Mouse (Mus musculus) midbrain, embryonic 16.5 days (tissue): Measurements from ENCODE around the gene Cars2. TPM values are rescaled to one million over a fixed set of nuclear protein-coding genes. Genes with fewer than 3 reads are reported as not detected.

Experiments used
- ATAC-seq: fragments of 200-750 bp; cut with Nextera tagmentation; 2 replicates; pipeline ENCODE4 v1.8.0; 2017; ENCODE audit warnings: moderate TSS enrichment
- H3K27ac ChIP-seq: fragments of 300-500 bp; sonication (generic); 2 replicates; pipeline ENCODE4 v1.5.1; 2014; ENCODE audit warnings: mild to moderate bottlenecking, low read length, mixed read lengths
- H3K27me3 ChIP-seq: fragments of 300-500 bp; sonication (generic); 2 replicates; pipeline ENCODE4 v1.6.1; 2014; ENCODE audit warnings: low read depth, low read length, mixed read lengths; ENCODE audit not compliant: control insufficient read depth, insufficient read depth
- H3K36me3 ChIP-seq: fragments of 300-500 bp; sonication (generic); 2 replicates; pipeline ENCODE4 v1.6.1; 2014; ENCODE audit warnings: mild to moderate bottlenecking, low read length, moderate library complexity, mixed read lengths; ENCODE audit not compliant: control insufficient read depth, insufficient read depth
- H3K4me1 ChIP-seq: fragments of 300-500 bp; sonication (generic); 2 replicates; pipeline ENCODE4 v1.6.1; 2014; ENCODE audit warnings: mild to moderate bottlenecking, low read length, mixed read lengths; ENCODE audit not compliant: control insufficient read depth, insufficient read depth
- H3K4me2 ChIP-seq: fragments of 300-500 bp; sonication (generic); 2 replicates; pipeline ENCODE4 v1.6.1; 2014; ENCODE audit warnings: mild to moderate bottlenecking, low read length, mixed read lengths
- H3K4me3 ChIP-seq: fragments of 300-500 bp; sonication (generic); 2 replicates; pipeline ENCODE4 v1.5.1; 2014; ENCODE audit warnings: low read depth, mild to moderate bottlenecking, low read length, moderate library complexity, mixed read lengths
- H3K9ac ChIP-seq: fragments of 300-500 bp; sonication (generic); 2 replicates; pipeline ENCODE4 v1.6.1; 2014; ENCODE audit warnings: low read depth, low read length, mixed read lengths
- H3K9me3 ChIP-seq: fragments of 300-500 bp; sonication (generic); replicated peaks from 2 replicates; pipeline ENCODE4 v1.6.1; 2014; ENCODE audit warnings: mild to moderate bottlenecking, low read length, mixed read lengths; ENCODE audit not compliant: control insufficient read depth, poor library complexity, severe bottlenecking
- WGBS: fragments of 180-500 bp; shearing (Covaris S2); extraction: QIAGEN DNeasy Blood & Tissue Kit; methylation state at CpG from one replicate; pipeline ENCODE4 v1.1.7; 2014; 5-methylcytosine and 5-hydroxymethylcytosine counted together
- polyA plus RNA-seq: library from polyadenylated mRNA; unstranded; fragments of >200 nt; fragmentation: Nextera tagmentation; extraction: Ambion mirVana; gene quantifications from 2 replicates; pipeline ENCODE4 v1.2.1, GENCODE M21; 2015

Gene Cars2
- polyA plus RNA-seq, 1 experiment from 2014 or later, result 21.8 TPM

- ATAC-seq, result no peak
- Histone ChIP-seq H3K27me3 (no peaks in the 10 kb centered on the region), H3K36me3 (peaks cover 2% of the 10 kb centered on the region; the same call in 1 of the 2 replicates), H3K4me3 (no peak overlapping the region), H3K9ac (no peak overlapping the region), H3K4me1 (peaks cover 11% of the 10 kb centered on the region), H3K9me3 (no peaks in the 10 kb centered on the region), H3K4me2 (no peak overlapping the region), H3K27ac (no peak overlapping the region)
- 65% methylated on average over 6 of the region's 6 CpGs for WGBS
Observed at GRCm38 (mm10) chr8:11547063-11547462, 3.5 kb downstream of the Cars2 start.

- Histone ChIP-seq H3K27me3 (no peaks in the 10 kb centered on the region), H3K4me3 (no peak overlapping the region), H3K4me1 (no peaks in the 10 kb centered on the region; the same call in 1 of the 2 replicates), H3K27ac (no peak overlapping the region), H3K9me3 (no peaks in the 10 kb centered on the region), H3K36me3 (peaks cover 22% of the 10 kb centered on the region), H3K9ac (no peak overlapping the region), H3K4me2 (no peak overlapping the region)
- no peak for ATAC-seq
- 45% methylated on average over 3 of the region's 3 CpGs for WGBS
Observed at GRCm38 (mm10) chr8:11544386-11544785, 6.2 kb downstream of the Cars2 start.

- Histone ChIP-seq H3K4me2 (no peak overlapping the region), H3K4me1 (no peaks in the 10 kb centered on the region), H3K27me3 (no peaks in the 10 kb centered on the region), H3K27ac (no peak overlapping the region), H3K4me3 (no peak overlapping the region), H3K9ac (no peak overlapping the region), H3K9me3 (no peaks in the 10 kb centered on the region), H3K36me3 (peaks cover 23% of the 10 kb centered on the region)
- whole genome bisulfite sequencing, result 84% methylated on average over 4 of the region's 4 CpGs
- ATAC-seq, result no peak
Observed at GRCm38 (mm10) chr8:11542866-11543265, 7.7 kb downstream of the Cars2 start.

GRCm38 (mm10) chr8:11542031-11542430 lies 8.6 kb downstream of the Cars2 start:
- H3K4me1 ChIP-seq, result no peaks in the 10 kb centered on the region
- peaks cover 26% of the 10 kb centered on the region for H3K36me3 ChIP-seq
- H3K27ac ChIP-seq, result no peak overlapping the region
- no peak overlapping the region for H3K4me3 ChIP-seq
- no peak overlapping the region for H3K9ac ChIP-seq
- no peaks in the 10 kb centered on the region for H3K9me3 ChIP-seq
- no peaks in the 10 kb centered on the region for H3K27me3 ChIP-seq
- WGBS, result 98% methylated on average over 12 of the region's 12 CpGs
- no peak overlapping the region for H3K4me2 ChIP-seq
- ATAC-seq, result no peak

GRCm38 (mm10) chr8:11540182-11540581 lies 10.4 kb downstream of the Cars2 start:
- H3K27ac ChIP-seq, result no peak overlapping the region
- ATAC-seq, result no peak
- no peaks in the 10 kb centered on the region for H3K4me1 ChIP-seq
- no peaks in the 10 kb centered on the region for H3K9me3 ChIP-seq
- H3K36me3 ChIP-seq, result peaks cover 30% of the 10 kb centered on the region
- no peak overlapping the region for H3K4me2 ChIP-seq
- WGBS, result 96% methylated on average over 8 of the region's 8 CpGs
- no peak overlapping the region for H3K9ac ChIP-seq
- no peaks in the 10 kb centered on the region for H3K27me3 ChIP-seq
- H3K4me3 ChIP-seq, result no peak overlapping the region

- Histone ChIP-seq H3K4me1 (no peaks in the 10 kb centered on the region), H3K9me3 (no peaks in the 10 kb centered on the region), H3K4me3 (no peak overlapping the region), H3K27ac (no peak overlapping the region), H3K36me3 (peaks cover 30% of the 10 kb centered on the region), H3K9ac (no peak overlapping the region), H3K27me3 (no peaks in the 10 kb centered on the region), H3K4me2 (no peak overlapping the region)
- WGBS, result 91% methylated on average over 4 of the region's 4 CpGs
- ATAC-seq, result no peak
Observed at GRCm38 (mm10) chr8:11539049-11539448, 11.5 kb downstream of the Cars2 start.

- 10% methylated on average over 9 of the region's 9 CpGs for WGBS
- Histone ChIP-seq H3K9me3 (no peaks in the 10 kb centered on the region), H3K4me3 (no peak overlapping the region), H3K9ac (no peak overlapping the region), H3K36me3 (peaks cover 20% of the 10 kb centered on the region), H3K4me2 (no peak overlapping the region), H3K27ac (no peak overlapping the region), H3K27me3 (no peaks in the 10 kb centered on the region), H3K4me1 (no peaks in the 10 kb centered on the region)
- ATAC-seq, result no peak
Observed at GRCm38 (mm10) chr8:11534494-11534893, 16.1 kb downstream of the Cars2 start.

GRCm38 (mm10) chr8:11530849-11531248 lies 19.7 kb downstream of the Cars2 start:
- Histone ChIP-seq H3K9ac (no peak overlapping the region), H3K9me3 (no peaks in the 10 kb centered on the region), H3K4me2 (no peak overlapping the region), H3K4me1 (no peaks in the 10 kb centered on the region), H3K4me3 (no peak overlapping the region), H3K27me3 (no peaks in the 10 kb centered on the region), H3K36me3 (peaks cover 17% of the 10 kb centered on the region; the same call in 1 of the 2 replicates), H3K27ac (no peak overlapping the region)
- WGBS, result 63% methylated on average over 4 of the region's 4 CpGs
- no peak for ATAC-seq

- no peak overlapping the region for H3K4me2 ChIP-seq
- 79% methylated on average over 18 of the region's 18 CpGs for WGBS
- H3K4me3 ChIP-seq, result no peak overlapping the region
- no peak overlapping the region for H3K9ac ChIP-seq
- H3K27ac ChIP-seq, result no peak overlapping the region
- H3K9me3 ChIP-seq, result no peaks in the 10 kb centered on the region
- peaks cover 17% of the 10 kb centered on the region; the same call in 1 of the 2 replicates for H3K36me3 ChIP-seq
- H3K27me3 ChIP-seq, result no peaks in the 10 kb centered on the region
- ATAC-seq, result no peak
- H3K4me1 ChIP-seq, result no peaks in the 10 kb centered on the region
Observed at GRCm38 (mm10) chr8:11530155-11530770, 20.3 kb downstream of the Cars2 start.
